Mouse (Mus musculus): ENCODE data around the gene Iqcf1.
"Not testable (repeated sequence)": the region's sequence is repeated elsewhere in the genome, so short reads cannot be mapped to it uniquely, and the experiment has no call there.

The Iqcf1 gene

GRCm38 (mm10) chr9:106483606-106484005 is 16.2 kb upstream of the Iqcf1 start:
- no peak for DNase-seq (ENCODE audit: low read depth)

GRCm38 (mm10) chr9:106485076-106485475 is 14.7 kb upstream of the Iqcf1 start:
- DNase-seq (ENCODE audit: low read depth): no peak

GRCm38 (mm10) chr9:106487602-106488001 is 12.2 kb upstream of the Iqcf1 start:
- not testable (repeated sequence) for DNase-seq (ENCODE audit: low read depth)

GRCm38 (mm10) chr9:106501846-106502245 is 2.1 kb downstream of the Iqcf1 start:
- DNase-seq (ENCODE audit: low read depth): no peak

- no peak for DNase-seq (ENCODE audit: low read depth)
Observed at GRCm38 (mm10) chr9:106504246-106504645, 4.5 kb downstream of the Iqcf1 start.

GRCm38 (mm10) chr9:106509356-106509755 is 9.6 kb downstream of the Iqcf1 start:
- DNase-seq (ENCODE audit: low read depth): no peak

GRCm38 (mm10) chr9:106512729-106513450 is 13.1 kb downstream of the Iqcf1 start:
- DNase-seq (ENCODE audit: low read depth): peak; percentile 16

GRCm38 (mm10) chr9:106513566-106513965 is 13.8 kb downstream of the Iqcf1 start:
- no peak for DNase-seq (ENCODE audit: low read depth)

- no peak for DNase-seq (ENCODE audit: low read depth)
Observed at GRCm38 (mm10) chr9:106514273-106514672, 14.5 kb downstream of the Iqcf1 start, which contains the start of gene Iqcf5. Gene Iqcf5 (plus strand): TSS chr9:106514573.

- no peak for DNase-seq (ENCODE audit: low read depth)
Observed at GRCm38 (mm10) chr9:106519433-106519832, 19.7 kb downstream of the Iqcf1 start.

GRCm38 (mm10) chr9:106519909-106520308 is 20.1 kb downstream of the Iqcf1 start:
- no peak for DNase-seq (ENCODE audit: low read depth)

- peak; percentile 41 for DNase-seq (ENCODE audit: low read depth)
Observed at GRCm38 (mm10) chr9:106531833-106532232, 32.1 kb downstream of the Iqcf1 start.

GRCm38 (mm10) chr9:106534296-106534695 is 34.5 kb downstream of the Iqcf1 start:
- no peak for DNase-seq (ENCODE audit: low read depth)

GRCm38 (mm10) chr9:106534975-106535374 is 35.2 kb downstream of the Iqcf1 start:
- no peak for DNase-seq (ENCODE audit: low read depth)
